Mouse (Mus musculus): ENCODE measurements at regions not wholly inside any gene's neighbourhood (a gene's known extent, or its start where the extent isn't known, plus 50 kb on each side); places are given as distances from the start of the nearest gene placed in this dataset.

DNA sequence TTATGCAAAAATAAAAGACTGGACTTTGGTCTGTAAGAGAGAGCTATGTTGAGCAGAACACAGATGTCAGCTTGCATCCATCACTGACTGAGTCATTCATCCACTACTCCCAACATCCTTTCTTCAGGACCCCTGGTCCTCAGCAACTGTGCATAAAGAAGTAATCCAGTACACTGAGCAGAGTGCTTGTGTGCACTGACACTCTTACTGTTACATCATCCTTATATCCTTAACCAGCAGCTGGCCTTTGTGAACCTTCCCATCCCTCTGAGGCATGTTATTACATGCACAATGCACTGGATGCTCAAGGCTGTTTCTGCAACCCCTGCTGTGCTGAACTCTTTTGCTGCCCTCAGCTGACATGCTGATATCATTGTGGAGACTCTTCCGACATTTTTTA, 144.2 kb upstream of the Fam92a start:
- no peak for TF ChIP-seq CTCF (IDR thresholded peaks at IDR 0.05; ENCODE audit: control insufficient read depth, insufficient read depth, low read length)
- TF ChIP-seq POLR2A (IDR thresholded peaks at IDR 0.05; ENCODE audit: borderline replicate concordance, control insufficient read depth, low read depth, low read length) = no peak

All from bone marrow, adult 2 months (tissue).